ENCODE assay signal across 16 mouse cellular contexts in the genomic region with DNA sequence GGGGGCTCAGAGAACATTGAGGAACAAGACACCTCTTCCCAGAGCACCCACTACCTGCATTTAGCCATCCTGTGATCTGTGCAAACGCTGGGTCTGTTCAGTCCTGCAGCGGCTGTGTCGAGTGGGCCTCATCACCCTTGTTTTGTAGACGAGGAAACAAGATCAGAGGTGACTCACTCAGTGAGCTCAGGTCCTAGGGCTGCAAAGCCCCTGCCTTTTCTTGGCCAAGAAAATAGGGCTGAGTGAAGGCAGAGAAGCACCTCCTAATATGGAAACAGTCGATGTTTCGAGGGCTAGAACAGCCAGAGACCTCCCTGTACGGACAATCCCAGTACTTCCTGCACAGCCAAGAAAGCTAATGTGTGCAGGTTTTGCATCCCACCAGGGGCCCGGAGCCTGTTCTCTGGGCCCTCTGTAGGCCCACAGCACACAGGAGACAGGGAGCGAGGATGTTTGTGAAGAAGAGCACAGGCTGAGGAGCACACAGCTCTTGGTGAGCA. TPM values are rescaled to one million over a fixed set of nuclear protein-coding genes. Genes with fewer than 3 reads are reported as not detected.
A peak's percentile ranks its signal among the peaks of the same experiment; 100 is the strongest.
DNase-seq lines count a peak whose midpoint lies in the region; ATAC-seq and TF ChIP-seq lines count a peak whose summit lies in the region.
"Had no signal": no experiment of that assay in that cellular context is flagged by ENCODE, and none has a peak within 500 bp of the region (broad histone marks: within the 10 kb centered on the region; RNA-seq: fewer than 3 reads in every experiment).

No protein-coding gene starts in this region.

- no peaks in the 10 kb centered on the region for H3K79me2 ChIP-seq in myocyte (ENCODE audit: control insufficient read depth, insufficient read depth)

- no peaks in the 10 kb centered on the region for H3K27me3 ChIP-seq in heart, postnatal 0 days (ENCODE audit: control insufficient read depth, insufficient read depth, low read length)
- no peaks in the 10 kb centered on the region for H3K27me3 ChIP-seq in testis, adult 2 months (ENCODE audit: control insufficient read depth, insufficient read depth, low read length)
- H3K27me3 ChIP-seq in myocyte (ENCODE audit: control insufficient read depth, insufficient read depth, insufficient read length) = no peaks in the 10 kb centered on the region
- H3K27me3 ChIP-seq: embryonic facial prominence, embryonic 15.5 days; neural tube, embryonic 12.5 days had no signal

- peak; percentile 4 for DNase-seq in heart, postnatal 0 days (ENCODE audit: low spot score)
- no peak for DNase-seq in heart, postnatal 36 days
- DNase-seq in testis, postnatal 14 days (ENCODE audit: low spot score) = no peak
- no peak for DNase-seq in kidney, adult 18-20 months
- DNase-seq in cerebellum, postnatal 10 days = no peak
- DNase-seq: cerebellum, adult 9-11 months; heart, postnatal 10 days had no signal

- no peak overlapping the region for H3K4me2 ChIP-seq in heart, postnatal 0 days (ENCODE audit: low read depth, low read length)
- peak overlapping the region; percentile 43 for H3K4me2 ChIP-seq in myocyte (ENCODE audit: low read depth)
- H3K4me2 ChIP-seq: embryonic facial prominence, embryonic 15.5 days; limb, embryonic 13.5 days; neural tube, embryonic 12.5 days had no signal

- no peaks in the 10 kb centered on the region for H3K36me3 ChIP-seq in heart, postnatal 0 days (replicated peaks; ENCODE audit: control insufficient read depth, insufficient read depth, low read length)
- H3K36me3 ChIP-seq in testis, adult 2 months (ENCODE audit: control insufficient read depth, insufficient read depth, low read length) = no peaks in the 10 kb centered on the region
- H3K36me3 ChIP-seq in myocyte (ENCODE audit: control insufficient read depth, insufficient read depth) = no peaks in the 10 kb centered on the region
- H3K36me3 ChIP-seq: embryonic facial prominence, embryonic 15.5 days; G1E; limb, embryonic 13.5 days; neural tube, embryonic 12.5 days had no signal

- H3K9me3 ChIP-seq in heart, postnatal 0 days (replicated peaks; ENCODE audit: control insufficient read depth, low read length) = no peaks in the 10 kb centered on the region
- H3K9me3 ChIP-seq: embryonic facial prominence, embryonic 15.5 days; G1E; limb, embryonic 13.5 days; neural tube, embryonic 12.5 days had no signal

- no peak for TF ChIP-seq CTCF in heart, postnatal 0 days (IDR thresholded peaks at IDR 0.05; ENCODE audit: low read depth)
- TF ChIP-seq CTCF in testis, adult 2 months (IDR thresholded peaks at IDR 0.05; ENCODE audit: control insufficient read depth, insufficient read depth, insufficient replicate concordance, low read depth, low read length) = no peak

- no peak for ATAC-seq in heart, postnatal 0 days (ENCODE audit: insufficient read depth, low read depth)
- ATAC-seq: CD4-positive, CD25-positive, alpha-beta regulatory T cell, adult 4 months; inflammation-experienced regulatory T-cells, adult 6 months had no signal

- TF ChIP-seq POLR2A in testis, adult 2 months (IDR thresholded peaks at IDR 0.05; ENCODE audit: control insufficient read depth, low read depth, low read length) = no peak
- TF ChIP-seq POLR2A in myocyte (IDR thresholded peaks at IDR 0.05; ENCODE audit: insufficient read length, low read depth) = no peak

- H3K4me3 ChIP-seq in heart, postnatal 0 days (ENCODE audit: low read depth, low read length) = no peak overlapping the region
- H3K4me3 ChIP-seq in testis, adult 2 months (ENCODE audit: control insufficient read depth, low read depth, low read length) = no peak overlapping the region
- no peak overlapping the region for H3K4me3 ChIP-seq in myocyte
- H3K4me3 ChIP-seq: embryonic facial prominence, embryonic 15.5 days; limb, embryonic 13.5 days; neural tube, embryonic 12.5 days had no signal

- TF ChIP-seq EP300 in heart, postnatal 0 days (IDR thresholded peaks at IDR 0.05; ENCODE audit: low read depth) = no peak

- H3K27ac ChIP-seq in heart, postnatal 0 days (ENCODE audit: low read depth) = no peak overlapping the region; the same call in 1 of the 2 replicates
- H3K27ac ChIP-seq in testis, adult 2 months (ENCODE audit: control insufficient read depth, insufficient read depth, low read depth, low read length) = peak overlapping the region; percentile 37
- H3K27ac ChIP-seq: embryonic facial prominence, embryonic 15.5 days; kidney, postnatal 0 days; limb, embryonic 13.5 days; neural tube, embryonic 12.5 days had no signal

- intact Hi-C loops in heart, postnatal 36 days (cut with DNase I) = loop anchor here (5.0 kb wide), 1 partner anchor 267 kb away; no protein-coding TSS in a partner anchor

- no peak overlapping the region for H3K9ac ChIP-seq in heart, postnatal 0 days (replicated peaks; ENCODE audit: low read depth, low read length)
- H3K9ac ChIP-seq: embryonic facial prominence, embryonic 15.5 days; limb, embryonic 13.5 days; neural tube, embryonic 12.5 days had no signal

- no peak overlapping the region for H3ac ChIP-seq in myocyte (ENCODE audit: control insufficient read depth, insufficient read length)

- 34% methylated on average over 9 of the region's 9 CpGs for WGBS in heart, postnatal 0 days

- H3K4me1 ChIP-seq in heart, postnatal 0 days (ENCODE audit: control insufficient read depth, insufficient read depth) = peaks cover 7% of the 10 kb centered on the region; the same call in 1 of the 2 replicates
- no peaks in the 10 kb centered on the region for H3K4me1 ChIP-seq in testis, adult 2 months (ENCODE audit: control insufficient read depth, insufficient read depth, low read length)
- H3K4me1 ChIP-seq: neural tube, embryonic 12.5 days had no signal

TF ChIP-seq in myocyte, 11 proteins besides CTCF, POLR2A, EP300 and RAD21:
- TF ChIP-seq MYOD1 (IDR thresholded peaks at IDR 0.05; ENCODE audit: control insufficient read depth in 1 of 3, insufficient read length in 2 of 3, low read depth in 2 of 3) = no peak
- TF ChIP-seq MYOG (IDR thresholded peaks at IDR 0.05; ENCODE audit: control insufficient read depth in 1 of 3, insufficient read depth in 1 of 3, insufficient read length in 2 of 3, low read depth in 2 of 3) = no peak
- no peak for TF ChIP-seq E2F4 (IDR thresholded peaks at IDR 0.05; ENCODE audit: insufficient read depth)
- no peak for TF ChIP-seq POLR2AphosphoS2 (IDR thresholded peaks at IDR 0.05; ENCODE audit: insufficient read length, low read depth)
- TF ChIP-seq SRF (IDR thresholded peaks at IDR 0.05; ENCODE audit: control insufficient read depth, insufficient read length, low read depth) = peak; percentile 81
- TF ChIP-seq REST (IDR thresholded peaks at IDR 0.05; ENCODE audit: insufficient read depth, insufficient read length) = no peak

RNA-seq across cellular contexts. Expression of a gene that starts 8.7 kb away (rescaled TPM):
- 3.2 TPM in 1 of 2 replicates, not detected in the other for total RNA-seq in heart, postnatal 0 days (2014; rRNA removed; ENCODE audit: low replicate concordance)
- 0.07 and 0.11 TPM in 2 replicates for polyA plus RNA-seq in heart, postnatal 0 days (2015; fragmentation: Nextera tagmentation; extraction: Ambion mirVana)
- total RNA-seq in heart, postnatal 36 days (2021) = under 1 TPM; 0.42 to 0.65 TPM
- 0.86 and 1.5 TPM in 2 replicates for polyA plus RNA-seq in testis, adult 2 months (2012; rRNA removed)
- 0.49 TPM for polyA plus RNA-seq in myocyte (2012; fragmentation: generic; extraction: Trizol)
- total RNA-seq: G1E had no signal
- polyA plus RNA-seq: CD4-positive, CD25-positive, alpha-beta regulatory T cell, adult 4 months; G1E; inflammation-experienced regulatory T-cells, adult 6 months had no signal

RNA-seq across cellular contexts. Expression of a gene that starts 22.1 kb away (rescaled TPM):
- 5.4 and 6.1 TPM in 2 replicates for total RNA-seq in heart, postnatal 0 days (2014; rRNA removed; ENCODE audit: low replicate concordance)
- 6.2 and 6.5 TPM in 2 replicates for polyA plus RNA-seq in heart, postnatal 0 days (2015; fragmentation: Nextera tagmentation; extraction: Ambion mirVana)
- 10 to 100 TPM; 30.9 to 32.5 TPM for total RNA-seq in heart, postnatal 36 days (2021)
- 4.3 and 4.7 TPM in 2 replicates for polyA plus RNA-seq in testis, adult 2 months (2012; rRNA removed)
- 2.3 TPM for polyA plus RNA-seq in myocyte (2012; fragmentation: generic; extraction: Trizol)
- polyA plus RNA-seq: CD4-positive, CD25-positive, alpha-beta regulatory T cell, adult 4 months; inflammation-experienced regulatory T-cells, adult 6 months had no signal
